Mouse (Mus musculus): Measurements from ENCODE around the gene Tifa.
"Not testable (repeated sequence)": the region's sequence is repeated elsewhere in the genome, so short reads cannot be mapped to it uniquely, and the experiment has no call there.

Gene Tifa

DNA sequence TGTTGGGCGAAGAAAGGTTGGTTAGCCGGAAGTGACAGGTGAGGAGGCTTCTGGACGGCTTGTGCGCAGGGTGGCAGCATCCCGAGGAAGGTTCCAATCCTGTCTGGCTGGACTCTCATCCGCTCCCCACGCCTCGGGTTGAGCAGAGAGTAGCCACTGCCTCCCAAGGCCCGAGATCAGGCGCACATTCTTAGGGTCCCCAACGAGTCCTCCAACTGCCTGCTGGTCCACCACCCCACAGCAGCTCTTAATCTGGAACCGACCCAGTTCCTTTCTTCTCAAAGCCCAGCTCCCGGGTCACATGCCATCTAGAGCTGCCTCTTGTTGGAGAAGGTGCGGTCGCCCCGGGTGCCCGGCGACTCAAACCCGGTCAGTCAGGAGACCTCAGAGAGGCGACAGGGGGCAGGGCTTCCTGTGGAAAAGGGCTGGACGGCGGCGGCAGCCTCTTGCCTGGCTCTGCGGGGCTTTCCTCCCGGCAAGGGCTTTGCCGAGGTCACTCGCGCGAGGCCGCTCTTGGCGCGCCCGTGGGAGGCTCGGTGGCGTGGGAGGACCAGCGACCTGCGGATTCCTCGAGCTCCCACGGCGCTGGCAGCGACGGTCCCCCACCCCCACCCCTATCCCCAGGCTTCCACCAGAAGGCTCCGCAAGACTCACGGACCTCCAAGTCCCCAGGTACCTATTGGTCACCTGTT lies at the start of gene Tifa:
Gene Tifa, plus strand, starts transcription at position 306 of the 692 bp plus-strand sequence.
- peak; percentile 57 to 58 for DNase-seq

GRCm38 (mm10) chr3:127741473-127741872 lies 48.1 kb upstream of the Tifa start:
- peak in 1 of 2 experiments; percentile 27 for DNase-seq

DNA sequence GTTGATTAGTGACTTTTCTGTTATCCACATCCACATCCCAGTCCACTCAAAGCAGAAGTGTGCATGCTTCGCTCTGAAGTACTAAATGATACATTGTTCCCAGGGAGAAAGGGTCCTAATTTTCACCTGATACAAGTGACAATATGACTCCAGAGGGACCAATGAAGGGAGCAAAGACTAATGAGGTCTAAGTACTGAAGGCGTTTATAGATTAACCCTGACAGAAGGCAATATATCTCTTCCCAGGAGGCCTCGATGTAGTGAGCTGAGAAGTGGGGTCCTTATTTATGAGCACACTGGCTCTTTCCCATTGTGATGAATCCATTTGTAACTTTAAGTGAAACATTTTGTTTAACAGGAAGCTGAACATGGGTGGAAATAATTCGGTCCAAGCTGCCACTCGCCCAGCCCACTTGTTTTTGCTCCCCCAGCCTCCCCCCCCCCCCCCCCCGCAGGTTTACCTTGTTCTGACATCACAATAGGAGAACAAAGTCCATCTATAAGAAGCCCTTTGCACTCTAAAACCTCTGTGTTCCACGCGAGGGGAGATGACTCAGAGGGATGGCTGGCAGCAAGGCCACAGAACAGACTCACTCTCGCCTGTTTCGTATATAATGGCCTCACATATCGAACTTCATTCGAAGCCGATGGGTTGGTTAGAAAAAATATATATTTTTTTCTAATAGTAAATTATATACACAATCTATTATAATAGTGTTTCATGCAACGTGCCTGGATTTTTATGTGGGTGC lies 45.8 kb upstream of the Tifa start:
- no peak for DNase-seq

- no peak for DNase-seq
Observed at GRCm38 (mm10) chr3:127745504-127745903, 44.1 kb upstream of the Tifa start.

- DNase-seq: peak; percentile 11 to 21
Observed at GRCm38 (mm10) chr3:127745911-127746640, 43.5 kb upstream of the Tifa start.

DNA sequence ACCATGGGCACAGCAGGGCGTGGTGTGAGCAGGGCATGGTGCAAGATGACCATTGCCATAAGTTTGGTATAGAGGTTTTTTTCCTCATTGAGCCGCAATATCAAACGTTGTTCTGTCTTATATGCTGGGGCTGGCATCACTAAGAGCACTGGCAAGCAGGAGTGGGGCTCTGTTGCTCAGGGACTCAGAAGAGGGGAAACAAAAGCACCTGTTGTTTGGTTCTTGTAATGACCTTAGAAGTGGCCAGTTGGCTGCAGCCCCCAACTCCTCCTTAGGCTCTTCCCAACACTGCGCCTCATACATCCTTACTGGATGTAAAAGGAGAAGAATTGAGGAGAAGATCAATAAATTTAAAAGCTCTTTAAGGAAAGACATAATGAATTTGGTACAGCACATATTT lies 41.0 kb upstream of the Tifa start:
- DNase-seq: no peak

GRCm38 (mm10) chr3:127749266-127749665 lies 40.3 kb upstream of the Tifa start:
- peak; percentile 31 to 46 for DNase-seq

DNA sequence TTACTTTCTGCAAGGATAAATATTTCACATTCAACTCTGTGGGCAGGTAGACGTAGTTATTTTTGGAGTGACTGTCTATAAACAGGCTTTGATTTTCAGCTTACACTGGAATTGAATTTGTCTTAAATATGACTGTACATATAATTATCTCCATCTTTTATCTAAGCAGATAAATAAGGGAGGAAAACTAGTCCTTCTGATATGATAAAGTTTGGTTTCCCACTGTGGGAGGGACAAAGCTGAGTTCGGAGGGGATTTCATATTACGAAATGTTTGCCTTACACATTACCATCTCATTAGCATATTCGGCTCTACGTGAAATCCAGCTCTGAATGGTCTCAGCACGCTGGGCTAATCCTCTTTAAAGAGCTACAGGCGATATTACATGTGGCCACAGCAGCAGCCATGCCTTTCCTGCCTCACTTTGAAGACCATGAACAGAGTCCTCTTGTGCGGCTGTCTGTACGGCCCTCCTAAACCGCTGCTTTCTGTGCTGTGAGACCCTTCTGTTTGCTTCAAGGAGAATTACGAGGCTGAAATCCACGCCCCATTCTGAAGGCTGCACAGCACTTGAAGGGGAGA lies 39.5 kb upstream of the Tifa start:
- DNase-seq: no peak

GRCm38 (mm10) chr3:127756458-127756857 lies 33.1 kb upstream of the Tifa start:
- DNase-seq: no peak

GRCm38 (mm10) chr3:127757886-127758301 lies 31.7 kb upstream of the Tifa start:
- DNase-seq: no peak

DNA sequence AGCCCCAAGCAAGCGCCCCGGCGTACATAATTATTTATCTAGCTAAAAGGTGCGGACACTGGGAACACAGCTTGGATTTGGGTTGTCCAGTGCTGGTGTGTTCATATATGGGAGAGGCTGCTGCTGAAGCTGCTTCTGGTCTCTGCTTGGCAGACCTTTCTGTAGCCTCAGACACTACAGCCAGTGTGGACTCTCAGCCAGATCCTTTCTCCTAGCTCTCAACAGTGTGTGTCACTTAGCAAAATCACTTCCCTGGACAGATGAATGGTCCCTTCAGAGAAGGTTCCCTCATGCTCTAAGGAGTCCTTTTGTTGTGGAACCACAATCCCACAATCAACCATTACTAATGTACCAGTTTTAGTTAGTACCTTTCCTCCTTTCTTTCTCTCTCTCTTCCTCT lies 30.8 kb upstream of the Tifa start:
- no peak for DNase-seq

- DNase-seq: peak; percentile 74 to 77
Observed at GRCm38 (mm10) chr3:127759212-127759611, 30.4 kb upstream of the Tifa start.

DNA sequence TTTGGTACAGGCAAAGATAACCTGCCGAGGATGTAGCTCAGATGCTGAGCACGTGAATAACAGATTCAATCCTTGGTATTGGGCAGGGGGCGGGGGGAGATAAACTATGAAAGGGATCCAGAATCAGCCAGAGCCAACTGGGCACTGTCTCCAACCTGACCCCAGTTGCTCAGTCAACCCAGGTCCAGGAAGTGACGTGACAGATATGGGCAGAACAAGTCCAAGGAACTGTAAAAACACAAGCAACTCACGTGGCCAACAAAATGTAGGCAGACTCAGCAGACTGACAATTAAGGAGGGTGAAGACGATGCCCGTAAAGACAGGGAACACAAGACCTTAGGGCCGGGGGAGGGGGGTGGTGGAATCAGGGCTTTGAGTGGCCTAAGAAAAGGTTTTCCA lies 27.2 kb upstream of the Tifa start:
- no peak for DNase-seq

DNA sequence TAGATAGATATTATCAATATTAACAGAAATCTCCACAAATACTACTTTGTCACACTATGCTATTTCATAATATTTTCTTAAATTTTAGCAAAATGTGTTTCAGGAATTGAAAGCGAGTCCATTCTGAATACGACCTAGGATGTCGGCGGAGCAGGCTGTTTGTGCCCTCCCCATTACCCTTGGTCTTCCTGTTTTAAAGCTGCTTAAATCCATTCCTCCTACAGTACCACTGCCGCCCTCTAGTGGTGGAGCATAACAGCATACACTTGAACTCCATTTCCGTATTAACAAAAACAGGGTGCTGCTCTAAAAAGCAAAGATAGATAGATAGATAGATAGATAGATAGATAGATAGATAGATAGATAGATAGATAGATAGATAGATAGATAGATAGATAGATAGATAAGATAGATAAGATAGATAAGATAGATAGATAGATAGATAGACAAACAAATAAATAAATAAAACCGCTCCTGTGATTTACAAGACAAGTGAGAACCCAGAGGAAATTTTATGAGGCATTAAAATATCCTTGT lies 26.5 kb upstream of the Tifa start:
- peak; percentile 91 to 93 for DNase-seq

GRCm38 (mm10) chr3:127764541-127764940 lies 25.1 kb upstream of the Tifa start:
- DNase-seq: no peak

DNA sequence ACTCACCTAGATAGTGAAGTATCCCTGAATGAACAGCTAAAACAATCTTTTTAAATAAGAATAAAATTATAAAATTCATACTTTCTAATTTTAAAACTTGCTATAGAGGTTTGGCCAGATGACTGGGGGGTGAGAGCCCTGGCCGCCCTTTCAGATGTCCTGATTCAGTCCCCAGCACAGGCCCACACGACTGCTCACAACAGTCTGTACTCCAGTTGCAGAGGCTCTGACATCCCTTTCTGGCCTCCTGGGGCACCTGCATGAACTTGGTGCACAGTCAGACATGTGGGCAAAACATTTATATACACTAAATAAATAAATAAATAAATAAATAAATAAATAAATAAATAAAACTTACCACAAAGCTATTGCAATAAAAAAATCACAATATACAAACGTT lies 23.6 kb upstream of the Tifa start:
- no peak for DNase-seq

DNA sequence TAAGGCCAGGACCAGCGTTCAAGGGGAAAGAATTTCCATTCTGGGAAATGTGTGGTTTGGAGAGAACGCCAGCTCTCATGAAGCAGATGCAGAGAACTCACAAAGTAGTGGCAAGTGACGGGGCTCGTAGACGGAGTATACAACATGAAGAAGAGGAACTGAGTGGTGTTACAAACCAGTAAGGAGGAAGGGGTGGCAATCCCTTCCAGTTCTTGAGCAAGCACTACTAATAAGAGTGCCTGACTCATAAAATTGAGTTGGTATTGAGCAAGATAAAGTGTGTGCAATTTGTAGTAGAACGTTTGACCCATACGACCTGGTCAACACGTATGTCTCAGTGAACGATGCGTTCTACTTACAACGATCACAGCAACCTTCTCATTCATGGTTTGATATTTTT lies 20.5 kb upstream of the Tifa start:
- no peak for DNase-seq

GRCm38 (mm10) chr3:127780021-127780644 lies 9.5 kb upstream of the Tifa start, which contains the start of gene Alpk1:
TSS of gene Alpk1 (minus strand) at chr3:127780527.
- peak; percentile 39 to 42 for DNase-seq

GRCm38 (mm10) chr3:127780921-127781320 lies 8.7 kb upstream of the Tifa start:
- DNase-seq: peak; percentile 32 to 48

DNA sequence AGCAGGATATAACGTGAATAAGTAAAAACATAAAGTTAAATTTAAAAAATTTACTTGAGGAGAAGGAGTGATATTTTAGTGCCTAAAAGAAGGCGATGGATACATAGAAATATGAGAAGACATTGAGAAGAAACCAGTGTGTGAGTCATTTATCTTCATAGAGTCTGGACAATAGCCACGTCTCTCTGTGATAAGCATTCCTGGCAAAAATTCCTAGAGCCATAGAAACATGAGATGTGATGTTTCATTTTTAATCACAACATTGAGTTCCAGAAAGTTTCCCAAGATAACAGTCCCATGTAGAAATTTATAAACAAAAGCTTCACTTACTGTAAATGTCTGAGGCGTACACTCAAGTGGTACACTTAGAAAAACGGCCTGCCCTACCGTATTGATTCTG lies 6.7 kb upstream of the Tifa start:
- no peak for DNase-seq

- DNase-seq: not testable (repeated sequence)
Observed at GRCm38 (mm10) chr3:127783680-127784079, 5.9 kb upstream of the Tifa start.

GRCm38 (mm10) chr3:127787032-127787431 lies 2.6 kb upstream of the Tifa start:
- no peak for DNase-seq

Data from cerebellum, postnatal 10 days (tissue).